Mouse (Mus musculus) lung, postnatal 4 days (tissue): ENCODE measurements around the gene Fgf14.
A peak's percentile ranks its signal among the peaks of the same experiment; 100 is the strongest.
"Not testable (repeated sequence)": the region's sequence is repeated elsewhere in the genome, so short reads cannot be mapped to it uniquely, and the experiment has no call there.

Experiments
- DNase-seq, 2 experiments: peaks; one replicate each; pipeline ENCODE4 v3.0.0; 2021

Gene Fgf14

DNA sequence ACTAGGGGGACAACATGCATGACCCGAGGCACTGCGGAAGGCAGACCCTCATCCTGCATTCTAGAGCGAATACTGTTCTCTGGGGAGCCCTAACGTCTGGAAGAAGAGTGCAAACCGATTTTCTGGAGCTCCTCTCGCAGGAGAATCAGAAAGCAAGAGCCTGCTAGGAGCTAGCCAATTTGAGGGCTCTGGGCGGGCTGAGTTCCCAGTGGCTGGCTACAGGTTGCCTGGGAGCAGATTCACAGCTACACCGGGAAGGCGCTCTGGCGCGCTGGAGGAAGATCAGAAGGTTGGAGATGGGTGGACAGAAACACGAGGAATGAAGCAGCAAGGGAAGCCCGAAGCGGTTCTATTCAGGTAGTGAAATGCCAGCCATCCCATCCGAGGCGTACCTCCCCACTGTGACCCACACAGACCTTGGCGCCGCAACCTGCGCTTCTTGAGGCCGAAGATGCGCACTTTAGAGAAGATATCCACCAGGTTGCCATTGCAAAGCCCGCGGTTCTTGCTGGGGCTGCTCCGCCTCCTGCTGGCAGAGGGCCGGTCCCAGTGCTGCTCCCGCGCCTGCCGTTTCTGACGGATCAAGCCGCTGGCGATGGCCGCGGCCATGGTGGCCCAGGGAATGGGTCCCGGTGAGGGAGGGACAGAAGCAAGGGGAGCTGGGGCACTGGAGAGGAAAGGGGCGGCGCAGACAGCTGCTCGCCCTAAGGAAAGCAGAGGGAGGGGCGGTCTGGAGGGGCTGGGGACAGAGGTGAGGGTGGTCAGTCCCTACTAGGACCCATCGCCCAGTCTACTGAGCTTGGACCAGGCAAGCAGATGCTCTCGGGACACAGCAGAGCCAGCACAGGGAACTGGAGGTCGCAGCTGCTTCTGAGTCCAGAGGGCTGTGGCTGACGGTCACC is 484.8 kb downstream of the Fgf14 start:
- DNase-seq: peak; percentile 9 to 27

DNA sequence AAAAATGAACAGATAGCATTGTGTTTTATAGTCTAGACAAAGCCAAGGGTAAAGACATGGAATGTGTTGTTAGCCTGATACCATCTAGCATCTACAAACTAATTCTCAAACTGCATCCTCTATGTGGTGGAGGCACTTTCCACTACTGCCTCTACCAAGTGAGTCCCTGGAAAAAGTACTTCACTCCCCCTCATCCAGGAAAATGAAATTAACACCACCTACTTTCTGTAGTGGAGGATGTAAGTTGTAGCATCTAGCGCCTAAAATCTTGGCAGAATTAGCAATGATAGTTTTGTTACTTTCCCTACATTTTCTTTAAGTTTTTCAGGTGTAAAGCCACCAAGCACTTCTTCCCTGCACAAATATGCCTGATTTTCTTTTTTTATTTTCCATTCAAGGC is 496.7 kb downstream of the Fgf14 start:
- no peak for DNase-seq

DNA sequence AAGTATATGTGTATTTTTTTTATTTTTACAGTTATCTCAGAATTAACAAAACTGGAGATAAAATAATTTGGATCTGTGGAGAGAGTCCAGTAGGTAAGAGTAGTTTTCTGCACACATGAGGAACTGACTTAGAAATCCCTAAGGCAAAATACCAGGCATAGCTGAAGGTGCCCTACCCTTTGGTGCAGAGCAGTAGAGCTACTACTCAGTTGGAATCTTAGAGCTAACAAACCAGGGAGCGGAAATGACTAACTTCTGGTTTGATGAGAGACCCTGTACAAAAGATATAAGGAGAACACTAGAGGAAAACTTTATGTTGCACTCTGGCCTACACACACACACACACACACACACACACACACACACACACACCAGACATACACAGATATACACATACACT is 502.8 kb downstream of the Fgf14 start:
- DNase-seq: no peak

DNA sequence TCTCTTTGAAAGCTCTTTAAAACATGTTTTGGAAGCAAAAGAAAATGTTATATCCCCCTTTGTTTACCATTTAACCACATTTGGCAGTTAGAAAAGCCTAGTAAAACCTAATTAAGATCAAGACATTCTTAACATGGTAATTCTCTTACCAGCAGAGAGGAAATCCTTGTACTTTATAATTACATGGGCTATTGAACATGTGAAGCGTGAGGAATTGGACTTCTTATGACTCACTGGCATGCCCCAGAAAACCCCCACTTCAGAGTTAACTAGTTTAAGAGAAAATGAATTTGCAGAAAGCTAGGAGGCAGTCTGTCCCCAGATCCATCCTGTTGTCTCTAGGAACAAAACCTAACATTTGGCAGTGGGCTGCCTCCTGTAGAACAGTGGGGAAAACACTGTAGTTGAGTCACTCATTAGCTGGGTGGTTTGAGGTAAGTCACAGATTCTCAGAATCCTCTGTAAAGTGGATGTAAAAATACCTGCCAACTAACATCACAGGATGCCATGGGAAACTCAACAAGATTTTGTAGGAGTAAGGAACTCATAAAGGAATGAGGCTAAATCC is 513.2 kb downstream of the Fgf14 start:
- DNase-seq: no peak

DNA sequence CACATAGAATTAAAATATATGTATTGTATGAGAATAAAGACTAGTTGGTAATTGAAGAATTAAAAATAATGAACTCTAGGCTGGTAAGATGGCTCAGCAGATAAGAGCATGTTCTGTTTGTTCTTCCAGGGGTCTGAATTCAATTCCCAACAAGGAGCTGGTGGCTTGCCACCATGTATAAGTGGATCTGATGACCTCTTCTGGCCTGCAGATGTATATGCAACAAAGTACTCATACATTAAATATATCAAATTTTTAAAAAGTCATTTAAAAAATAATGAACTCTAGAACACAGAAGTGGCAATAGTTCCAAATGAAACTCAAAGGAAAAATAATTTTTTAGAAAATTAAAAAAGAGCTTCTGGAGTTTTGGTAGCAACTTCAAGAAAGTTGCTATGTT is 529.5 kb downstream of the Fgf14 start:
- DNase-seq: no peak

DNA sequence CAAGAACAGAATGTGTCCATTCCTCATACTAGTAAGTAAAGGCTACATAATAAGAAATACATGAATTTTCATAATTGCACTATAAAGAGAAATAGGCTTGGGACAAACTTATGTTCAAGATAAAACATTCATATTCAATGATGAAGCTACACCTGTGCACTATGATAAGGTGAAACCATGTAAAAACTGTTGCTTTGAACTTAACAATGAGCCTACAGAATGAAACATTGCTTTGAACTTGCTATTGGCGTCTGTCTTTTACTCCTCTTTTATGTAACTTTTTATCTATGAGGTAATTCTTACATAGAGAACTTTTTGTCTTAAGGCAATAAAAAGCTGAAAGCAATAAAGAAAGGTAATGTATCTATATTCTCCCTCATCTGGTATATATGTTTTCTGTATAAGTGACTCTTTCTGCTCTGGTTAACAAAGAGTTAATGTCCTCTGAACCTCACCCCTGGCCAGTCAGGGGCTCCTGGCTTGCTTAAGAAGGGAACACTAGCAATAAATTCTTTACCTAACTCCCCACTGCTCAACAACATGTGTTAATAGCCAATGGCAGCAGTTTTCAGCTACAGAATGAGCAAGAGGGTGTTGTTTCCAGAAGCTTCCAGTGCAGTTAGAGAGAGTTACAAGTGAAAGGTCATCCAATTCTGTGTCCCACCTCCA is 569.6 kb downstream of the Fgf14 start:
- no peak for DNase-seq

DNA sequence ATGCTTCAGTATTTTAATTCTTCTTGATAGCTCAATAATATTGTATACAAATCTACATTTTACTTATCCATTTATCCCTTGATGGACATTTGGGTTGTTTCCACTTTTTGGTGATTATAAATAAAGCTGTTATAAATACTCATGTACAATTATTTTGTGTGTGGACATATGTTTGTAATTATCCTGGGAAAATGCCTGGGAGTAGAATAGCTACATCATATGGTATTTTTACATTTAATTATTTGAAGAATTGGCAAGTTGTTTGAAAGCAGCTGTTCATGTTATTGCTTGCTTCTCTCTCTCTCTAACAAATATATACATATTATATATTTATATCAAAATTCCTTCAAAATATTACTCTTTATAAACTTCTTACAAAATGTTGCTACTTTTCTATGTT is 593.8 kb downstream of the Fgf14 start:
- DNase-seq: no peak

DNA sequence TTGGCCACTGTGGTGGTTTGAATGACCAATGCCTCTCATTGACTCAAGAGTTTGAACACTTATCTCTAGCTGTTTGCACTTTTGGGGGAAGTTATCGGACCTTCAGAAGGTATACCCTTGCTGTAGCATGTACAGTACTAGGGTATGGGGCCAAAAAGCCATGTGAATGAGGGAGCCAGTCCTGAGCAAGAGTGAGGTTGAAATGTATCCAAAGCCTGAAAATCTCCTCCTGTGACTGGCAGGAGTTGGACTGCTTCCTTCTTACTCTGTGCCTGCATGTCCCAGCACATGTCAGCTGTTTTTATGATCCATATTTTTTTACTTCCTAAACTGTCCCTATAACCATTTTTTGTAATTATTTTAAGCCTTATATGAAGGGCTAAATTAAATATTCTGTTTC is 632.9 kb downstream of the Fgf14 start:
- DNase-seq: no peak

DNA sequence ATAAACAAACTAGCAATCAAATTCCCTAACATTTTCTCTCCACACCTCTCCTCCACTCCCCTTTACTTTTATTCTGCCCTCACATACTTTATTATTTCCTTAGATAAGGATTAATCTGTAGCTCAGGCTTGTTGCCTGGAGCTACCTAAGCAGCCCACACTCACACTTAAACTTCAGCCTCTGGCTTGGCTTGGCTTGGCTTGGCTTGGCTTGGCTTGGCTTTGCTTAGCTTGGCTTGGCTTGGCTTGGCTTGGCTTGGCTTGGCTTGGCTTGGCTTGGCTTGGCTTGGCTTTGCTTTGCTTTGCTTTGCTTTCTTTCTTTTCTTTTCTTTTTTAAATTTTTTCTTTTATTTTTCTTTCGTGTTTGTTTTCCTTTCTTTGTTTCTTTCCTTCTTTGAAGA is 636.3 kb downstream of the Fgf14 start:
- no peak for DNase-seq

DNA sequence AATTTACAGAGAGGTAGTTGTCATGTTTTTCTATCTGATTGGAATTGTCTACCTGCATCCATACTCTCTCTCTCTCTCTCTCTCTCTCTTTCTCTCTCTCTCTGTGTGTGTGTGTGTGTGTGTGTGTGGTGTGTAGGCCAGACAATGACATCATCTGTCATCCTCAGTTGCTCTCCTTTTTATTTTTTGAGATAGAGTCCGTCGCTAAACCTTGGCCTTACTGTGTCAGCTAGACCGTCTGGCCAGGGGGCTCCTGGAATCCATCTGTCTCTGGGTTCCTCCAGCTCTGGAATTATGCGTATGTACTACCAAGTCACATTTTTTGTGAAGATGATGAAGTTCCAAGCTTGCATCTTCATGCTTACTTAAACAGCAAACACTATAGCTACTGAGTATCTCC is 639.5 kb downstream of the Fgf14 start:
- no peak for DNase-seq

DNA sequence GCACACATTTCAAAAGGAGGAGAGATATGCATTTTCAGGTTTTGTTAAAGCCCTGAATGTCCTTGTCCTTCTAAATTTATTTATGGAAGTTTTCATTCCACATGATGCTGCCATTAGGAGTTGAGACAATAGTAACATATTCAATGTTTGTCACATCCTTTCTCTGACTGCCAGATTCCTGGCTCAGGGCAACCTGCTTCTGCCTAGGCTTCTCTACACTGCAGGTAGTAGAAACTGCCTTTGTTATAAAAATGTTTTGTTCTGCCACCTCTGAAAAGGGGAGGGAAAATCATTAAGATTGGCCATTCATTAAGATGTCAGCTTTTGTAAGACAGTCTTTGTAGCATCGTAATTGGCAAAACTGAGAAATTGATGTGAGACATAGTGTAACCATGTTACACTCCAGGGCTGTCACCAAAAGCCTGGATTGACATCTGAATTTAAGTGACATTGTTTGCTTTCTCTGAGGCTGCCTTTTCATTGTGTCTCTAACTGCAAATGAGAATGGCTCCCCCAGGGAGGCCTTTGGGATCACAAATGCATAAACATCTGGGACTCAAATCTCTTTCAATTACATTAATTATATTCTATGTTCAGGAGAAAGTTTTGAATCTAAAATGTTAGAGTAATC is 640.2 kb downstream of the Fgf14 start:
- DNase-seq: no peak

DNA sequence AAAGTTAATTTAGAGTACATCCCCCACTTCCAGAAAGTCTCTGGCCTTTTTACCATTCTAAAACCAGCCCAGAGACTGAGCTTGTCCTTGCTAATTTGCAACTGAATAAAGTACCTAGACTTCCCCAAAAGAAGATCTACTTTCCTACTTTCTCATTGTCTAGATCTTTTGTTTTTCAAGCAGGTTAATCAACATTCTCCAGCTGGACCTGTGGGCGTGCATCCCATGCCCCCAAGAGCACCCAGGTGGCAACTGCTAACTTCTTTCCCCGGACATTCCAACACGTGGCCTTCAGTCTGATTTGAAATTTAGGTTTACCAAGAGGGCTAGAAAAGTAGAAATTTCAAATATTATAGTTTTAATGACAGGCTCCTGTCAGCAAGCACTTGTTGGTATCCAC is 643.6 kb downstream of the Fgf14 start:
- not testable (repeated sequence) for DNase-seq

DNA sequence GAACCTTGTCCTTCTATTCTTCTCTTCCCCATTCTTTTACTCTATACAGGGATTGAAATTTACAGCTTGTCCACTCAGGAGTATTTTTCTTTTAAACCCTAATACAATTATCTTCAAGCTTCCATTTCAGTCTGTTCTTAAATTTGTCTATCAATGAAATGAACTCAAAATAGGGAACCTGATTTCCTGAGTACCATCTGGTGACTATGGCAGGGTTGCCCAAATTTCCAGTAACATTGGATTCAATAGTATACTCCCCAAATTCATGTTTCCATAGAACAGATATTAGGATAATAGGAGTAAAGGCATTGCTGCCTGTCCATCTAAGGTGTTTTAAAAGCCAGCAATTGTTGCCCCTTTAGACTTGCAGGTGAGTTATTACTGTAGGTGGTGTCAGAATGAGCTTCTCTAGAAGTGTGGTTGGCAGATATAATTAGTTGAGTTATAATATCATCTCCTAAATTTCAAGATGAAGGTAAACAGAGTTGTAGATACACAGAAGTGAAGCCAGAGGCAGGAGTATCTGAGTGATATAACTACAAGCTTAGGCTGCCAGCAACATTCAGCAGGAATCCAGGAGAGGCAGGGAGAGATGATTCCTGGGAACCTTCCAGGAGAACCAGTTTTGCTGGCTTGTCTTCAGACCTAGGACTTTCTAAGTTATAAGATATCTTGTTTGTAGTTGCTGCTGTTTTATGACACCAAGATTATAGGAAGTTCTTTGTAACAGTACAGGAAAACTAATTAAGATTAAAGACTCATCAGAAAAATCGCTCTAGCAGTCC is 648.8 kb downstream of the Fgf14 start:
- DNase-seq: no peak

DNA sequence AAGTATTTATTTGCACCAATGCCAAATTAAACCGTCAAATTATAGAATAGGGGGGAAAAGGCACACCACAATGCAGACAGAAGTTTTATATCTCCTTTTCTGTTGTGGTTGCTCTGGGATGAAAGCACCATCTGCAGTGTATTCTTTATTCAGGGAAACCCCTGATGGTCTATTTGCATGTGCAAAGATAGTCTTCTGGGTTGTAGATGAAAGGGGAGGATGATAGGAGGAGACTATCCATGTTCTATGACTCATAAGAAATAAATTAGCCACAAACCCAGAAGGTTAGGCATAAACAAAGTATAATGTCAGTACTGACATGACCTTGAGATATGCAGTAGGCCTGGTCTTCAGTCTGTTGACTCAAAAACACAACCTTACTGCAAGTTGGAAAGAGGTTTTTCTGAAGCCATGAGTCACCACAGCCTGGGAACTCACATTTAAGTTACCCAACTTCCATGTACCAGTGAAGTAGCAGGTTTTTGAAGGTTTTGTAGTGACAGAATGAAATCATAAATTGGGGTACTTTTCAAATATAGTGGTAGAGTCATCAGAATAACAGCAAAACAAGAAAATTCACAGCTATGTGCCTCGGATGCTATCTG is 686.2 kb downstream of the Fgf14 start:
- DNase-seq: no peak

DNA sequence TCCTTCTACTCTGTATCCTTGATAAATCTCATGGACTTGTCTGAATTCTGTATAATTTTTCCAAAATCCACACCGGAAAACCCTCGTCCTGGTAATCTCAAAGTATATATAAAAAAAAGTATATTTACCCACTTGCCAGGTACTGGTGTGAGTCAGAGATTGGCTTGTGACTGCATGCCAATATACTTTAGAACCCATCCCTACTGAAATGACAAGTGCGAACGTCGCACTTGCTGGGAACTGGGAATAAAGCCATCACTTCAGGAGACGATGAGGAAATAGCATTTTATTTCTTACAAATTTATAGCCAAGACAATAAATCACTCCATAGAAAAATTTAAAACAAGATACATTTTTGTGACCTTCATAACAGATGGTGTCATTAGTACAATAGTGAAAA is 708.9 kb downstream of the Fgf14 start:
- DNase-seq: no peak

DNA sequence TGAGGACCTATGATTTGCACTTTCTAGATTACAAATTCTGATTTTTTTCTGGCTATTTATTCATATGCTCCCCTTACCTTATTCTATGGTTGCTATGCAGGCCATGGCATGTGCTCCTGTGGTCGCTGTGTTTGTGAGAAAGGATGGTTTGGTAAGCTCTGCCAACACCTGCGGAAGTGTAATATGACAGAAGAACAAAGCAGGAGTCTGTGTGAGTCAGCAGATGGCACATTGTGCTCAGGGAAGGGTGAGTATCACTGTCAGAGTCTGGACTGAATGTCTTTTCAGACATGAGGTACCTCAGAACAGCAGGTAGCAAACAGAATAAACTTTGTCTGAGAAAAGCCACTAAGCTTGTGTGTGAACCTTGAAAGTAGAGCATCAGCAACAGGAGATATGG is 710.4 kb downstream of the Fgf14 start:
- DNase-seq: no peak
